Mouse (Mus musculus): Measurements from ENCODE around the gene Jam3. TPM values are rescaled to one million over a fixed set of nuclear protein-coding genes. Genes with fewer than 3 reads are reported as not detected.
A peak's percentile ranks its signal among the peaks of the same experiment; 100 is the strongest.

Jam3 gene
- polyA plus RNA-seq, 1 experiment from 2014 or later: 163 TPM

DNA sequence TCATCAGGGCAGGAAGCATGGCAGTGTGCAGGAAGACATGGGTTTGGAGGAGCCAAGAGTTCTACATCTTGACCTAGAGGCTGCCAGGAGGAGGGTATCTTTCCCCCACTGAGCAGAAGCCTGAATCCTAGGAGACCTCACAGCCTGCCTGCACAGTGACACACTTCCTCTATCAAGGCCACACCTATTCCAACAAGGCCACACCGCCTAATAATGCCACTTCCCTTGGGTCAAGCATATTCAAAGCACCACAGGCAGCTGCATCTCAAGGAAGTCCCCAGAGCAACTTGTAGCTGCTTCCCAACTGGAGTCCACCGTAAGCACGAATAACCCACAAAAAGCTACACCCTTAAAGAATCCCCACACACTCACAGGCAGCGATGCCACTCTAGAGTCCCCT lies 33.1 kb downstream of the Jam3 start:
- WGBS: 89% methylated on average over 4 of the region's 4 CpGs
- no peak overlapping the region for H3K27ac ChIP-seq (ENCODE audit: low read depth, low read length)
- H3K4me3 ChIP-seq (ENCODE audit: low read depth, low read length): no peak overlapping the region
- H3K9ac ChIP-seq (ENCODE audit: low read depth, low read length): no peak overlapping the region
- no peaks in the 10 kb centered on the region for H3K27me3 ChIP-seq (ENCODE audit: control insufficient read depth, insufficient read depth, low read length)
- H3K9me3 ChIP-seq (ENCODE audit: control insufficient read depth, low read length): no peaks in the 10 kb centered on the region
- H3K4me1 ChIP-seq (replicated peaks; ENCODE audit: control insufficient read depth, insufficient read depth, low read length): 0 out of 2 replicates have a peak, but pooled peaks cover 2% of the 10 kb centered on the region
- H3K36me3 ChIP-seq (ENCODE audit: control insufficient read depth, insufficient read depth, low read length): no peaks in the 10 kb centered on the region
- DNase-seq (ENCODE audit: low spot score) (no peak), ATAC-seq (ENCODE audit: low FRiP score) (no peak)
- no peak overlapping the region for H3K4me2 ChIP-seq (replicated peaks; ENCODE audit: low read depth, low read length)

- ATAC-seq (ENCODE audit: low FRiP score) (no peak), DNase-seq (ENCODE audit: low spot score) (no peak)
- 87% methylated on average over 9 of the region's 9 CpGs for WGBS
- Histone ChIP-seq H3K4me2 (replicated peaks; ENCODE audit: low read depth, low read length) (no peak overlapping the region), H3K27ac (ENCODE audit: low read depth, low read length) (no peak overlapping the region), H3K27me3 (ENCODE audit: control insufficient read depth, insufficient read depth, low read length) (no peaks in the 10 kb centered on the region), H3K36me3 (ENCODE audit: control insufficient read depth, insufficient read depth, low read length) (no peaks in the 10 kb centered on the region), H3K4me1 (replicated peaks; ENCODE audit: control insufficient read depth, insufficient read depth, low read length) (0 out of 2 replicates have a peak, but pooled peaks cover 2% of the 10 kb centered on the region), H3K9me3 (ENCODE audit: control insufficient read depth, low read length) (no peaks in the 10 kb centered on the region), H3K4me3 (ENCODE audit: low read depth, low read length) (no peak overlapping the region), H3K9ac (ENCODE audit: low read depth, low read length) (no peak overlapping the region)
Measured at GRCm38 (mm10) chr9:27121254-27121653, 34.0 kb downstream of the Jam3 start.

- Histone ChIP-seq H3K27me3 (ENCODE audit: control insufficient read depth, insufficient read depth, low read length) (no peaks in the 10 kb centered on the region), H3K4me1 (replicated peaks; ENCODE audit: control insufficient read depth, insufficient read depth, low read length) (no peaks in the 10 kb centered on the region), H3K27ac (ENCODE audit: low read depth, low read length) (no peak overlapping the region), H3K4me2 (replicated peaks; ENCODE audit: low read depth, low read length) (no peak overlapping the region), H3K9ac (ENCODE audit: low read depth, low read length) (no peak overlapping the region), H3K4me3 (ENCODE audit: low read depth, low read length) (no peak overlapping the region), H3K9me3 (ENCODE audit: control insufficient read depth, low read length) (no peaks in the 10 kb centered on the region), H3K36me3 (ENCODE audit: control insufficient read depth, insufficient read depth, low read length) (no peaks in the 10 kb centered on the region)
- no peak for DNase-seq (ENCODE audit: low spot score)
- ATAC-seq (ENCODE audit: low FRiP score): no peak
- WGBS: 92% methylated on average over 3 of the region's 3 CpGs
Measured at GRCm38 (mm10) chr9:27111756-27112155, 43.5 kb downstream of the Jam3 start.

DNA sequence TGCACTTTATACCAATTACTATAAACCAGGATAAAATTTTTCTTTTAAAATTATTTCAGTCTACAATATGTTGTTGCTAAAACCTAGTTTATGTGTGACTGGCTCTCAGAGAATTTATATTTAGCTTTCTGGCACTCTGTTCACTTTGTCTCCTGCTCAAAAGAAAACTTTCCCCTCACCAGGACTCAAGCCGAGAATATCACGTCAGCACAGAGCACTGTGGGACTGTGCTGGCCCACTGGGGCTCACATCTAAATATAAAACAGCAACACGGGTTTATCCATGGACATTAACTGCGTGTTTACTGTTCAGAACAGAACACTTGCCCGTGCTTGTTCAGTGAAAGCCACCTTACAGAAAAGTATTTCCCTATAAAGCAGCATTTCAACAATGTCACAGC lies 44.5 kb downstream of the Jam3 start:
- no peak overlapping the region for H3K4me2 ChIP-seq (replicated peaks; ENCODE audit: low read depth, low read length)
- no peak overlapping the region for H3K4me3 ChIP-seq (ENCODE audit: low read depth, low read length)
- no peaks in the 10 kb centered on the region for H3K36me3 ChIP-seq (ENCODE audit: control insufficient read depth, insufficient read depth, low read length)
- no peaks in the 10 kb centered on the region for H3K27me3 ChIP-seq (ENCODE audit: control insufficient read depth, insufficient read depth, low read length)
- WGBS: 78% methylated on average over 5 of the region's 5 CpGs
- H3K4me1 ChIP-seq (replicated peaks; ENCODE audit: control insufficient read depth, insufficient read depth, low read length): no peaks in the 10 kb centered on the region
- H3K27ac ChIP-seq (ENCODE audit: low read depth, low read length): no peak overlapping the region
- no peak overlapping the region for H3K9ac ChIP-seq (ENCODE audit: low read depth, low read length)
- no peak for ATAC-seq (ENCODE audit: low FRiP score)
- H3K9me3 ChIP-seq (ENCODE audit: control insufficient read depth, low read length): no peaks in the 10 kb centered on the region
- DNase-seq (ENCODE audit: low spot score): no peak

- DNase-seq (ENCODE audit: low spot score) (no peak), ATAC-seq (ENCODE audit: low FRiP score) (no peak)
- Histone ChIP-seq H3K27me3 (ENCODE audit: control insufficient read depth, insufficient read depth, low read length) (no peaks in the 10 kb centered on the region), H3K9me3 (ENCODE audit: control insufficient read depth, low read length) (no peaks in the 10 kb centered on the region), H3K4me3 (ENCODE audit: low read depth, low read length) (no peak overlapping the region), H3K27ac (ENCODE audit: low read depth, low read length) (no peak overlapping the region), H3K4me1 (replicated peaks; ENCODE audit: control insufficient read depth, insufficient read depth, low read length) (no peaks in the 10 kb centered on the region), H3K9ac (ENCODE audit: low read depth, low read length) (no peak overlapping the region), H3K36me3 (ENCODE audit: control insufficient read depth, insufficient read depth, low read length) (0 out of 2 replicates have a peak, but pooled peaks cover under 1% of the 10 kb centered on the region), H3K4me2 (replicated peaks; ENCODE audit: low read depth, low read length) (no peak overlapping the region)
- 84% methylated on average over 22 of the region's 22 CpGs for WGBS
Measured at GRCm38 (mm10) chr9:27109533-27110514, 45.4 kb downstream of the Jam3 start.

DNA sequence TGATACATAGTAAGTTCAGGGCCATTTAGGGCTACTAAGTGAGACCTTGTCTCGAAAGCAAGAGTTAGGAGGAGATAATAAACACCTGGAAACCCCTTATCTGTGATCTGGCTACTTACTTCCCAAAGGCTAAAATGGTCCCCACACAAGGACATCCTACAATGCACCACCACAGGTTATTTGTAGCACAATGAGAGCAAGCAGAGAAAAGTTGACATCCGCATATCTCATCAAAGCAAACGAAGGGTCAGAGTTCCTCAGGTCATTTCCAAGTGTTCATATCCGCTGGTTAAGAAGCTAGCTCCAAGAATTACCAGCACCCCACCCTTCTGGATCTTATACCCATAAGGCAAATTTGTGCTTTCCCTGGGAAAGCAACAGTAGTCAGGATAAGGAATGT lies 46.8 kb downstream of the Jam3 start:
- H3K9me3 ChIP-seq (ENCODE audit: control insufficient read depth, low read length): no peaks in the 10 kb centered on the region
- DNase-seq (ENCODE audit: low spot score): no peak
- 0 out of 2 replicates have a peak, but pooled peaks cover 2% of the 10 kb centered on the region for H3K36me3 ChIP-seq (ENCODE audit: control insufficient read depth, insufficient read depth, low read length)
- H3K9ac ChIP-seq (ENCODE audit: low read depth, low read length): no peak overlapping the region
- no peaks in the 10 kb centered on the region for H3K4me1 ChIP-seq (replicated peaks; ENCODE audit: control insufficient read depth, insufficient read depth, low read length)
- no peak for ATAC-seq (ENCODE audit: low FRiP score)
- H3K27ac ChIP-seq (ENCODE audit: low read depth, low read length): no peak overlapping the region
- no peaks in the 10 kb centered on the region for H3K27me3 ChIP-seq (ENCODE audit: control insufficient read depth, insufficient read depth, low read length)
- no peak overlapping the region for H3K4me2 ChIP-seq (replicated peaks; ENCODE audit: low read depth, low read length)
- no peak overlapping the region for H3K4me3 ChIP-seq (ENCODE audit: low read depth, low read length)
- 87% methylated on average over 4 of the region's 4 CpGs for WGBS

DNA sequence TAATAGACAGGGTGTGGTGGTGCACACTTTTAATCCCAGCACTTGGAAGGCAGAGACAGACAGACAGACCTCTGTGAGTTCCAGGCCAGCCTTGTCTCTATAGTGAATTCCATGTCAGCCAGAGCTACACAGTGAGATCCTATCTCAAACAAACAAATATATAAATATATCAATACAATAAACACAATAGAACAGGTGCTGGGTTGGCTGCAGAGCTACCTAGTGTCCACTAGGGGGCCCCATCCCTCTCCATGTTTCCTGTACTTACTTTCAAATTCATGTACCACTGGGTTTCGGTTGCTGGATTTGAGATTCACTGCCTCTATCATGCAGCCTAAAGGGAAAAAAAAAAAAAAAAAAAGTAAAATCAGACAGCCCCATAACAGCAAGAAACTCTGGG lies 49.1 kb downstream of the Jam3 start:
- no peak overlapping the region for H3K27ac ChIP-seq (ENCODE audit: low read depth, low read length)
- 70% methylated on average over 1 of the region's 1 CpGs for WGBS
- no peak overlapping the region for H3K4me3 ChIP-seq (ENCODE audit: low read depth, low read length)
- peak; percentile 12; the same call in 1 of the 2 replicates for ATAC-seq (ENCODE audit: low FRiP score)
- no peaks in the 10 kb centered on the region for H3K4me1 ChIP-seq (replicated peaks; ENCODE audit: control insufficient read depth, insufficient read depth, low read length)
- no peaks in the 10 kb centered on the region for H3K27me3 ChIP-seq (ENCODE audit: control insufficient read depth, insufficient read depth, low read length)
- no peak overlapping the region for H3K4me2 ChIP-seq (replicated peaks; ENCODE audit: low read depth, low read length)
- H3K9me3 ChIP-seq (ENCODE audit: control insufficient read depth, low read length): no peaks in the 10 kb centered on the region
- DNase-seq (ENCODE audit: low spot score): peak; percentile 76
- no peak overlapping the region for H3K9ac ChIP-seq (ENCODE audit: low read depth, low read length)
- 0 out of 2 replicates have a peak, but pooled peaks cover 2% of the 10 kb centered on the region for H3K36me3 ChIP-seq (ENCODE audit: control insufficient read depth, insufficient read depth, low read length)

DNA sequence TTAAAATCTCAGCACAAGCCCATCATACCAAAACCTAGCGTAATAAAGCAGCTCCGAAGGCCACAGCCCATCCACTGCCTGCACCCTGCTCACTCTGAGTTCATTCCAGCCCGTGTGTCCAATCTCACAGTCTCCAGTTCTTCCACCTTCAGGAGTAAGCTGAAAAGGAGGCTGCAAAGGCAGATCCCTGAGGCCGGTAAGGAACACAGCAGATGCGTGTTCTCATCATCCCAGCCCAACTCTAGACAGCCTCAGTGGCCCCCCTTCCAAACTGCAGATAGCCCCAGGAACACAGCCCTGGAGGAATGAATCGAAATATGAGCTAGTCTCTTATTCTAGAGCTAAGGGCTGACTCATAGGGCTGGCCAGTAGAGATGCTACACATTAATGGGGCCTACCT lies 53.8 kb downstream of the Jam3 start:
- no peak overlapping the region for H3K9ac ChIP-seq (ENCODE audit: low read depth, low read length)
- no peak overlapping the region for H3K4me3 ChIP-seq (ENCODE audit: low read depth, low read length)
- 92% methylated on average over 6 of the region's 6 CpGs for WGBS
- H3K27ac ChIP-seq (ENCODE audit: low read depth, low read length): no peak overlapping the region
- H3K4me2 ChIP-seq (replicated peaks; ENCODE audit: low read depth, low read length): no peak overlapping the region
- peaks cover 2% of the 10 kb centered on the region; the same call in 1 of the 2 replicates for H3K36me3 ChIP-seq (ENCODE audit: control insufficient read depth, insufficient read depth, low read length)
- no peak for DNase-seq (ENCODE audit: low spot score)
- H3K4me1 ChIP-seq (replicated peaks; ENCODE audit: control insufficient read depth, insufficient read depth, low read length): no peaks in the 10 kb centered on the region
- no peaks in the 10 kb centered on the region for H3K27me3 ChIP-seq (ENCODE audit: control insufficient read depth, insufficient read depth, low read length)
- no peaks in the 10 kb centered on the region for H3K9me3 ChIP-seq (ENCODE audit: control insufficient read depth, low read length)
- no peak for ATAC-seq (ENCODE audit: low FRiP score)

DNA sequence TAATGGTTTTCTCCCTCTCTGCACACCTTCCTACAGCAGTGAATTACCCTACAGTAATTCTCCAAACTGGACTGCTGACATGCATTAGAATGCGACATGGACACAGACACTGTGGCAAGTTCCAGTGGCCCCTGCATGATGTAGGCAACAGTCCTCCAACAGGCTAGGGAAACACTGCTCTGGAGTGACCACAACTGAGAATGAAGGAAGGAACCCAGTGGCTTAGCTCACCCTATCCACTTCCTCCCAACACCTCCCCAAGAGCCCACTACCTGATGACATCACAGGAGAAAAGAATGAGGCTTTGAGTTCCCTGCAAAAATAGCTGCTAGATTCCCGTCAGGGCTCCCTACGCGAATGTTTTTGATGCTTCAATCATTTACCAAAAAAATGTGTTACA lies 55.7 kb downstream of the Jam3 start:
- DNase-seq (ENCODE audit: low spot score) (no peak), ATAC-seq (ENCODE audit: low FRiP score) (no peak)
- Histone ChIP-seq H3K27me3 (ENCODE audit: control insufficient read depth, insufficient read depth, low read length) (no peaks in the 10 kb centered on the region), H3K36me3 (ENCODE audit: control insufficient read depth, insufficient read depth, low read length) (peaks cover 3% of the 10 kb centered on the region; the same call in 1 of the 2 replicates), H3K27ac (ENCODE audit: low read depth, low read length) (no peak overlapping the region), H3K4me2 (replicated peaks; ENCODE audit: low read depth, low read length) (no peak overlapping the region), H3K9me3 (ENCODE audit: control insufficient read depth, low read length) (no peaks in the 10 kb centered on the region), H3K4me3 (ENCODE audit: low read depth, low read length) (no peak overlapping the region), H3K4me1 (replicated peaks; ENCODE audit: control insufficient read depth, insufficient read depth, low read length) (no peaks in the 10 kb centered on the region), H3K9ac (ENCODE audit: low read depth, low read length) (no peak overlapping the region)
- WGBS: 96% methylated on average over 4 of the region's 4 CpGs

All from hindbrain, embryonic 11.5 days (tissue).